Mouse (Mus musculus) adrenal gland, postnatal 14 days (tissue): Measurements from ENCODE around the gene Slc25a13. TPM values are rescaled to one million over a fixed set of nuclear protein-coding genes. Genes with fewer than 3 reads are reported as not detected.

Source experiments
- DNase-seq: peaks from one replicate; pipeline ENCODE4 v3.0.0; 2021; ENCODE audit warnings: mixed read lengths
- total RNA-seq: library from RNA; stranded (reverse); gene quantifications from 2 replicates; pipeline ENCODE4 v1.2.3, GENCODE M21; 2021

Gene Slc25a13
- total RNA-seq, 1 experiment from 2014 or later: 32.3 TPM

DNA sequence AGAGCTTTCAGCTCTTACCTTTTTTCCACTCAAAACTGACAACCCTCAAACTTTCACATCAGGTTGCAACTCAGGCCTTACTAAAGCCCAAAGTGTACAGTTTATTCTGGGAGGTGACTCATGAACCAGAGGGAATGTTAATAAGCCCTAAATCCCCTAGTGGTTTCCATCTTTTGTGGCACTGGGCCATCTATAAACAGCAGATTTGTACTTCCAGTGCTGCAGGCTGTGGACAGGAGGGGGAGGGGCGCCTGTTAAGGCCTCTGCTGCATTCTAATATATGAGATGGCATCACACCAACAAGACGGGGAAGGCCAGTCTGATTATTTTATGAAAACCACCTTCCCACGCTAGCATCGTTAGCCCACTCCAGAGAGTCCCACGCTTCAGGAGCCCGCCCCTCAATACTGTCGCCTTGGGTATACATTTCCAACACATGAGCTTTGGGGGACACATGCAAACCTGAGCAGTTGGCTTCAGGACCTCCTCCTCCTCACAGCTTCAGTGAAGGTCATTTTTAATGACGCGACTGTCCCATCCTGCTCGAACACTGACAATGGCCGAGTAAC, 48.3 kb downstream of the Slc25a13 start:
- no peak for DNase-seq

GRCm38 (mm10) chr6:6167339-6168126, 49.4 kb downstream of the Slc25a13 start:
- DNase-seq: no peak

DNA sequence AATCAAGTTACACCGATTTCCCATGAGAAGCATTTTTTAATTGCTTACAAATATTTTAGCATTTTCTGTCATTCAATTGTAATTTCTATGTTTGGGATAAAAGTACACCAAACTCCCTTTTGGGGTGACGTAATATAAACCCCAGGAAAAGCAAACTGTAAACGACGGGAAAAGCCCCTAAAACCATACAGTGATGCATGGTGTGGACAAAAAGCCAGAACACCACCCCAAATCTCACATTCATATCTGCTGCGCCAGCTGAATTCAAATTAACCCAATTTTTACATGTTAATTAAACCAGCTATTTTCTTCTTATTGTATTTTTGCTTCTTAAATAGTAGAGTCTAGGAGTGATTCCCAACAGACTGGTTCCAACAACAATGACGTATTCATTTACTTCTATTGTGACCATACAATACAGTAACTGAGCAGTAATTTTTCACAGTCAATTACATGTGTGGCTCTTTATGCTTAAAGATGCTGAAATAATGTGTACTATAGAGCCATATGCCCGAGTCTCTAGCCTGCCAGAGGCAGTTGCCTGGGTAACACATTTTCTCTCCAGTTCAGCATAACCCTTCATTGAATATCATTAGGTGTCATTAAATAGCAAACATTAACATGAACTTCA, 53.9 kb downstream of the Slc25a13 start:
- no peak for DNase-seq

DNA sequence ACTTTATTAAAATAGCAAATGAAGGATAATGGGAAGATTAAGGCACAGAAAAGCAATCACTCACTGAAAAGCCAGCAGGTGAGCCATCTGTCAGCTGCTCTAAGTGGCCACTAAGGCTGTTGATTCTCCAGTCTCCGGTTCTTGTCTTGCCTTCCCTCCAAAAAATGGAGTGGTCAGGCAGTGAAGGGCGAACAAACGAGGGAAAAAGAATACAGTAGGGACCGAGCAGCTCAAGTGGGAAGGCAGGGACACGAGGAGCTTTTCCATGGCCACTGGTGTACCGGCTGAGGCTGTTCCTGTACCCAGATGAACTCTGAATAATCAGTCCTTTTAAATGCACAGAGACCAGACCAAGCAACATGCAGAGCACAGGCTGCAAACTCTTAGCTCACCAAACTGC, 54.8 kb downstream of the Slc25a13 start:
- no peak for DNase-seq

DNA sequence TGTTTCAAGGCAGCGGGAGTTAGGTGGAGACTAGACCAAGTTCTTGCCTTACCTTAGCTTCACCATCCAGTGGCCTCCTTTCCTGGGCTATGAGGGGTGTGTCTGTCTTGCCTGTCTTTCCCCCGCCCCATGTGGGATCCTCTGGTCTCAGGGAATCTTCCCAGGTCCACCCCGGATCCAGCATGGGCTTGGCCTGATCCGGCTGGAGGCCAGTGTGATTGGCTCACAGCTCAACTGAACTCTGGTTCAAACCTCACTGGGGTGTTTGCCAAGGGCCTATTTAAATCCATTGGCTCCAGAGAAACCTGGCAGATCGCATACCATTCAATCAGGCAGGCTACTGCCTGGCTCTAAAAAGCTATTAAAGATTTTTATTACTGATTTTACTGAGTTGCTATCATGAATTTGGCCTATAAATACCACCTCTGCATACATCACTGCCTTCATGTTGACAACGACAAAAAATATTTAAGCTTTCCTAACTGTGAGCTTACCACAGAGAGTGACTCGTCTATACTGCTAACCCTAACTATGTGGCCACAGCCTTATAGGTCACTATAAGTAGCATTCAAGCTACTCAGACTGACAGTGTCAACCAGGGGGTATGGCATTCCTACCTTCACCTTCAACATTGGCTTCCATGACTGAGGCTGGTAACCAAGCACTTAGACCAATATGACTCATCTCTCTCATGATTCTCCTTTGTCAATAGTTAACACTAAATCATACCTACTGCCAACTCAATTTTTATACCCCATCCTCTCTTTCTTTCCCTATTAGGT, 56.1 kb downstream of the Slc25a13 start:
- DNase-seq: peak; percentile 11

DNA sequence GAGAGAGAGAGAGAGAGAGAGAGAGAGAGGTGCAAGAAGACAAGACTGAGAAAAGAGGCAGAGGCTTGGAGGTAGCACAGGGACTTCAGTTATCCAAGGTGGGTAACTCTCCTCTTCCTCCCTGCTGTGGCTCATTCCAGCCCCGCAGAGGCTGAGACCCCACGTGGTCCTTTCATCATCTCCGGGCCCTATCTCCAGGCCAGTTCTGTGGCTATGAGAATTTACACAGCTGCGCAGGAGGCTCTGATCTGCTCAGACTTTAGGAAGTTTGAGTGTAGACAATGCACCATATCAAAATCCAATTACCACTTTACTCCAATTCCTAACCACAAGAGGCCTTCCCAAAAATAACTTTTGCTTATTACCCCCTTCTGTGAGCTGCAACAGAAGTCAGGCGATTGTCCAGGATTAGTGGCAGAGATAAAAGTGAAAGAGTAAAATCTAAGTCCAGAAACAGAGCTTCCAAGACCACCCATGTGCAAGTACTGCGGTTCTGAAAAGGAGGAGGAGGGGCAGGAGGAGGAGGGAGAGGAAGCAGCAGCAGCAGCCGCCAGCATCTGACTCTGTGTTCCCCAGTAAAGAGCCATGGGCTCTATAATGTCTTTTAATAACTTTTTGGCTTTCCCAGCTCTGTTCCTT, 57.6 kb downstream of the Slc25a13 start:
- DNase-seq: no peak

GRCm38 (mm10) chr6:6153426-6153825, 63.5 kb downstream of the Slc25a13 start:
- no peak for DNase-seq

DNA sequence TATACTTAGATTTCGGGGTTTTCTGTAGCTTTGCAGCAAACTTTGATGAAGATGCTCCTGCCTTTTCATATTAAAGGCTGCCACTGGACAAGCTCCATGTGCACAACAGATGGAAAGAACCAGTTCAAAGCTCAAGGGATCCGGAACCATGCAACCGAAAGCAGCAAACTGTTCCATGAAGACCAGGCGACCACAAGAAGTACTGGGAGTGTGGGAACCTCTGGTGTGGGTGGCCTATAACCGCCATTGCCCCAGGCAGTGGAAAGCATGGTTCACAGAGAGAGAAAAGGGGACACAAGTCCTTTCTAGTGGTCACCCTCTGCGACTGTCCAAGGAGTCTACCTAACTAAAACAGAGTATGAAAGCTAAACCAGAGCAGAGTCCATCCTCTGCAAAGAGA, 66.2 kb downstream of the Slc25a13 start:
- DNase-seq: no peak

GRCm38 (mm10) chr6:6149751-6150150, 67.2 kb downstream of the Slc25a13 start:
- DNase-seq: no peak

DNA sequence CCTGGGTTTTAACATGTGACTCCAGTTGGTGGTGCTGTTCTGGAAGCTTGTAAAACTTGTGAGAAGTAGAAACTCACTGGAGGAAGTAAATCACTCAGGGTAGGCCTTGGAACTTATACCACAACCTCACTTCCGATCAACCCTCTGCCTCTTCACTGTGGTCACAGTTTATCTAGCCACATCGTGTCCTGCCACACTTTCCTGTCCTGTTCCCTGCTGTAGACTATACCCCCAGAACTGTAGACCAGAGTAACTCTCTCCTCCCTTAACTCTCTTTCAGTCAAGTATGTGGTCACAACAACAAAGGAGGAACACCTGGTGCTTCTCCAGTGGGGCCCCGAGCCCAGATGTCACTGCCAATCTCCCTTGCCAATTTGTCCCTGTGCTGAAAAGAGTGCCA, 67.6 kb downstream of the Slc25a13 start:
- DNase-seq: no peak

- DNase-seq: no peak
Observed at GRCm38 (mm10) chr6:6145412-6145811, 71.6 kb downstream of the Slc25a13 start.

- DNase-seq: no peak
Observed at GRCm38 (mm10) chr6:6143525-6143924, 73.4 kb downstream of the Slc25a13 start.

DNA sequence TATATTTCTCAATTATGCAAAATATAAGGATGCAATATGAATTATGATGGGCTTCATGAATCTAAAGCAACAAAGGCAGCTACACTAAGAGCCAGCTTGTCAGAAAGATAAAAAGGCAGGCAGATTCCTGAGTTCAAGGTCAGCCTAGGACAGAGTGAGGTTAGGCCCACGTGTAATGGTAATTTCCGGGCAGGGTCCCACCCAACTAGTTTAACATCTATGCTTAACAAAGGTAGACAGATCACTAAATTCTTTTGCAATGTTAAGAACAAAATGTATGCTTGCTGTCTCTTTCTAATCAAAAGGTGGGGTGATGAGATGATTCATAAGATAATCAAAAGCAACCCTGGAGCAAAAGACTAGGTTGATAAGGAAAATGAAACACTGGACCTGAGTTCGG, 76.6 kb downstream of the Slc25a13 start:
- DNase-seq: no peak

- no peak for DNase-seq
Observed at GRCm38 (mm10) chr6:6139061-6139460, 77.9 kb downstream of the Slc25a13 start.

GRCm38 (mm10) chr6:6136812-6137211, 80.2 kb downstream of the Slc25a13 start:
- DNase-seq: peak; percentile 17

DNA sequence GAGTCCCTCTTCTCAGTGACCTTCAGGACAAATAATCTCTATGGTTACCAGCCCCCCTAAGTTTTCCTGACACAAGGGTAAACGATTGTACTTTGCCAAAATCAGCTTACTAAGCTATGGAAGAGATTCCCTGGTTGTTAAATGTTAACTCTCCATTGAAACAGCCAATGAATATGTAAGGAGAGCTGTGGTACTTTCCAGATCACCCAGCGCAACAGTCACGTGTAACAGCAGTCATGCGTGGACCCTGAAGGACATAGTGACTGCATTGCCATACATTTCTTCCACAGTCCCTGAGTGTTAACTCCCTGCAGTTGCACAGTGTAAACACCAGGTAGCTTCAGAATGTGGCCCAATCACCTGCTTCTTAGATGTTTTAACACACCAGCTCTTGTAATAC, 82.0 kb downstream of the Slc25a13 start:
- DNase-seq: no peak

- DNase-seq: no peak
Observed at GRCm38 (mm10) chr6:6133556-6134050, 83.4 kb downstream of the Slc25a13 start.

DNA sequence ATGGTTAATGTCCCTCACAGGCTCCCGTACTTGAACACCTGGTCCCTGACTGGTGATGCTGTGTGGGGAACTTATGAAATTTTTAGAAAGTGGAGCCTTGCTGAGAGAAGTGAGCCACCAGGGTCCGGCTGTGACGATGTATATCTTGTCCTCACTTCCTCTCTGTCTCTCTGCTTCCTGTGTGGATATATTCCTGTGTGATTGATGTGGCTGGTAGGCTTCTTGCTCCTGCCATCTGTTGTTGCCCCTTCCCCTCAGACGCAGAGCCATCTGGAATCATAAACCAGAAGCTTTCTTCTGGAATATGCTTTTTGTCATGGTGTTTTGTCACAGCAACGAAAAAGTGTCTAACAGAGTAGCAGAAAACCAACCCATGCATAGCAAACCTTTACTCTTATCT, 84.9 kb downstream of the Slc25a13 start:
- DNase-seq: no peak

DNA sequence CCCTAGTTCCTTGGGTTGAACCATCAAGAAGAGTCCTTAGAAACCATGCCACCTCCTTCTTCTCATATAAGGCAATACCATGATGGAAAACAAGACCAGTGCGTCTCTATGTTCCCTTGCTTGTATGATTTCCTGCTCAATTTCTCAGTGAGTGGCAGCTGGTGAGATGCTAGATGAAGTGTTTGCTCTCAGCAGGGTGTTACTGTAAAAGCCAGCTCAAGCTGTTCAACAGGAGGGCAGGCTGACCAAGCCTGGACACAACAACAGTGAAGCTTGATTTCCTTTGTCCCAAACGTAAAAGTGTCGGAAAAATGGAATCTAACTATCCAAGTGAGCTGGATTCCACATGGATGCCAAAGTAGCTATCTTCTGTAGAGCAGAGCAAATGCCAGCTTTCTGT, 91.4 kb downstream of the Slc25a13 start:
- DNase-seq: no peak

DNA sequence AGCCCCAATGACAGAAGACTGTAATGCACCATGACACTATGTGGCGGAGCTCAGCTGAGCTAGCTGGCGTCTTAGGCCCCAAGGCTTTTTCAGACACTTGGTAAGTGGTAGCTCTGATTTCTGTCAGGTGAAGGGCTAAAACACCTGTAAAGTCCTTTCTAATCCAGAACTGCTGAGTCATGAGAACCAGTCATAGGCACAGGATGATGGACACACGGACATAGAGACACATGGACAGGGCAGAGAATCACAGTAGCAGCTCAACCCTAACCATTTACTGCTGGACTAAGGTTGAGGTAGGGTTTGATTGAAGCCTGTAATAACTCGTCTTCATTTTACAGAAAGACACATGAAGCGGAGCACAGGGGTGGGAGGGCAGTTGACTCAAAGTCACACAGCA, 95.1 kb downstream of the Slc25a13 start:
- DNase-seq: no peak

GRCm38 (mm10) chr6:6120841-6121240, 96.1 kb downstream of the Slc25a13 start:
- DNase-seq: peak; percentile 62

- peak; percentile 58 for DNase-seq
Observed at GRCm38 (mm10) chr6:6115771-6116170, 101.2 kb downstream of the Slc25a13 start.
